Comparison of ENCODE assay signal across 31 mouse cellular contexts in the genomic region with DNA sequence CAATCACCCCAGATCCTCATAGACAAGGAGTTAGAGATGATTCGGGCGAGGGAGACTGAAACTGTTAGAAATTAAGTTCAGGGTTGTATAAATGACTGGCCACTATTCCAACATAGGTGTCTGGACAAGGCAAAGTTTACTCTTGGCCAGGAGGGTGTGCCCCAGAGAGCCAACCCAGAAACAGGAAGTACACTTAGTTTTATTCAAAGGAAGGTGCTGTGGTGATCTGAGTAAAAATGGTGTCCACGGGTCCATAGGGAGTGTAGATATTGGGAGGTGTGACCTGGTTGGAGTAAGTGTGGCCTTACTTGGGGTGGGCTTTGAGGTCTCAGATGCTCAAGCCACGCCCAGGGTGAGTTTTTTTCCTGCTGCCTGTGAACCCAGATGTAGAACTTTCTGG. TPM values are rescaled to one million over a fixed set of nuclear protein-coding genes. Genes with fewer than 3 reads are reported as not detected.
DNase-seq lines count a peak whose midpoint lies in the region; ATAC-seq lines count a peak whose summit lies in the region.
"Had no signal": no experiment of that assay in that cellular context is flagged by ENCODE, and none has a peak within 500 bp of the region (broad histone marks: within the 10 kb centered on the region; RNA-seq: fewer than 3 reads in every experiment).

No protein-coding gene starts in this region.

- H3K9ac ChIP-seq in kidney, embryonic 14.5 days (ENCODE audit: low read depth, low read length) = no peak overlapping the region
- H3K9ac ChIP-seq: embryonic facial prominence, embryonic 13.5 days; forebrain, embryonic 12.5 days; forebrain, embryonic 15.5 days; heart, embryonic 13.5 days; hindbrain, embryonic 14.5 days had no signal

- no peak overlapping the region for H3K27ac ChIP-seq in kidney, embryonic 14.5 days (ENCODE audit: low read depth, low read length)
- H3K27ac ChIP-seq: embryonic facial prominence, embryonic 10.5 days; embryonic facial prominence, embryonic 13.5 days; forebrain, embryonic 12.5 days; forebrain, embryonic 15.5 days; heart, embryonic 13.5 days; hindbrain, embryonic 14.5 days; hindbrain, postnatal 0 days had no signal

- 84% methylated on average over 4 of the region's 4 CpGs for WGBS in kidney, embryonic 14.5 days

- 0 out of 2 replicates have a peak, but pooled peaks cover 3% of the 10 kb centered on the region for H3K4me1 ChIP-seq in kidney, embryonic 14.5 days (ENCODE audit: control insufficient read depth, insufficient read depth, low read length)

- no peak overlapping the region for H3K4me2 ChIP-seq in kidney, embryonic 14.5 days (replicated peaks; ENCODE audit: low read depth, low read length)
- H3K4me2 ChIP-seq: embryonic facial prominence, embryonic 13.5 days; forebrain, embryonic 12.5 days; forebrain, embryonic 15.5 days; heart, embryonic 13.5 days; hindbrain, embryonic 14.5 days had no signal

- H3K4me3 ChIP-seq in kidney, embryonic 14.5 days (ENCODE audit: low read length) = no peak overlapping the region
- H3K4me3 ChIP-seq: embryonic facial prominence, embryonic 10.5 days; embryonic facial prominence, embryonic 13.5 days; erythroblast, embryonic 14.5 days; forebrain, embryonic 12.5 days; forebrain, embryonic 15.5 days; heart, embryonic 13.5 days had no signal

- peak; percentile 35 for DNase-seq in 416B (ENCODE audit: low read depth)
- DNase-seq in A20 (ENCODE audit: low read depth, low spot score) = peak; percentile 21
- no peak for DNase-seq in adrenal gland, adult 8-10 months
- no peak for DNase-seq in cerebellum, postnatal 10 days
- no peak for DNase-seq in cerebellum, postnatal 25 days
- DNase-seq: adrenal gland, postnatal 25 days; B cell, adult 2 months; cerebellum, adult 11-12 months; cerebellum, adult 8-10 months; cerebellum, postnatal 14 days; embryo, embryonic 11 days; gastrocnemius, postnatal 10 days; gastrocnemius, postnatal 36 days; heart, adult 18-20 months; heart, postnatal 14 days; heart, postnatal 4 days had no signal

- no peaks in the 10 kb centered on the region for H3K27me3 ChIP-seq in kidney, embryonic 14.5 days (ENCODE audit: control insufficient read depth, insufficient read depth, low read length)
- H3K27me3 ChIP-seq: forebrain, embryonic 15.5 days; Patski had no signal

- peaks cover 26% of the 10 kb centered on the region for H3K36me3 ChIP-seq in kidney, embryonic 14.5 days (ENCODE audit: control insufficient read depth, insufficient read depth, low read length)

- H3K9me3 ChIP-seq in kidney, embryonic 14.5 days (ENCODE audit: control insufficient read depth, low read length) = no peaks in the 10 kb centered on the region
- H3K9me3 ChIP-seq: embryonic facial prominence, embryonic 10.5 days; embryonic facial prominence, embryonic 13.5 days; forebrain, embryonic 12.5 days; forebrain, embryonic 15.5 days; G1E; heart, embryonic 13.5 days had no signal

- ATAC-seq in common myeloid progenitor, adult 5-6 weeks (replicated peaks; ENCODE audit: low read depth, poor library complexity, severe bottlenecking) = 0 out of 2 replicates have a peak, but pooled peaks have one; percentile 24
- ATAC-seq in megakaryocyte, adult 5-6 weeks (ENCODE audit: poor library complexity, severe bottlenecking) = peak; percentile 49; the same call in 1 of the 2 replicates
- ATAC-seq in kidney, embryonic 14.5 days (ENCODE audit: low FRiP score, low TSS enrichment) = no peak
- ATAC-seq: forebrain, embryonic 15.5 days; hindbrain, postnatal 0 days; inflammation-experienced regulatory T-cells, adult 6 months; intestine, embryonic 16.5 days; Patski had no signal

RNA-seq across cellular contexts. Expression of gene Bms1, which starts 38.0 kb away (rescaled TPM):
- total RNA-seq in common myeloid progenitor, adult 5-6 weeks (2017) = 111 and 114 TPM in 2 replicates
- 20.4 and 23.3 TPM in 2 replicates for total RNA-seq in megakaryocyte, adult 5-6 weeks (2015)
- total RNA-seq in megakaryocyte, adult 5-6 weeks (2017) = 53.9 and 57.7 TPM in 2 replicates
- total RNA-seq in adrenal gland, adult 8-10 months (2022) = 10 to 100 TPM; 23.4 to 33.2 (median 27.0) TPM
- polyA plus RNA-seq in kidney, embryonic 14.5 days (2014; fragmentation: Nextera tagmentation; extraction: Ambion mirVana) = 17.4 and 38.3 TPM in 2 replicates

Comparison
In these comparisons a context has a peak if more than half of its experiments do, and no peak if none do; other contexts are left out.
1. DNase-seq: peak in 416B (single experiment) and A20 (single experiment); none in adrenal gland, adult 8-10 months (single experiment), cerebellum, postnatal 10 days (0 of 2) and cerebellum, postnatal 25 days (0 of 2).